Mouse (Mus musculus) layer of hippocampus, postnatal 36 days (tissue): Measurements from ENCODE around the gene Zbtb26. TPM values are rescaled to one million over a fixed set of nuclear protein-coding genes. Genes with fewer than 3 reads are reported as not detected.
A peak's percentile ranks its signal among the peaks of the same experiment; 100 is the strongest.

Source experiments
- DNase-seq, 2 experiments: peaks; one replicate each; pipeline ENCODE4 v3.0.0; 2022
- total RNA-seq, 2 experiments: library from RNA; stranded (reverse); gene quantifications; 2 replicates each; pipeline ENCODE4 v1.2.3; 2021

Gene Zbtb26
- 10 to 100 TPM in 1 of 2 experiments, 1 to 10 TPM in 1; 9.5 to 11.6 TPM for total RNA-seq

DNA sequence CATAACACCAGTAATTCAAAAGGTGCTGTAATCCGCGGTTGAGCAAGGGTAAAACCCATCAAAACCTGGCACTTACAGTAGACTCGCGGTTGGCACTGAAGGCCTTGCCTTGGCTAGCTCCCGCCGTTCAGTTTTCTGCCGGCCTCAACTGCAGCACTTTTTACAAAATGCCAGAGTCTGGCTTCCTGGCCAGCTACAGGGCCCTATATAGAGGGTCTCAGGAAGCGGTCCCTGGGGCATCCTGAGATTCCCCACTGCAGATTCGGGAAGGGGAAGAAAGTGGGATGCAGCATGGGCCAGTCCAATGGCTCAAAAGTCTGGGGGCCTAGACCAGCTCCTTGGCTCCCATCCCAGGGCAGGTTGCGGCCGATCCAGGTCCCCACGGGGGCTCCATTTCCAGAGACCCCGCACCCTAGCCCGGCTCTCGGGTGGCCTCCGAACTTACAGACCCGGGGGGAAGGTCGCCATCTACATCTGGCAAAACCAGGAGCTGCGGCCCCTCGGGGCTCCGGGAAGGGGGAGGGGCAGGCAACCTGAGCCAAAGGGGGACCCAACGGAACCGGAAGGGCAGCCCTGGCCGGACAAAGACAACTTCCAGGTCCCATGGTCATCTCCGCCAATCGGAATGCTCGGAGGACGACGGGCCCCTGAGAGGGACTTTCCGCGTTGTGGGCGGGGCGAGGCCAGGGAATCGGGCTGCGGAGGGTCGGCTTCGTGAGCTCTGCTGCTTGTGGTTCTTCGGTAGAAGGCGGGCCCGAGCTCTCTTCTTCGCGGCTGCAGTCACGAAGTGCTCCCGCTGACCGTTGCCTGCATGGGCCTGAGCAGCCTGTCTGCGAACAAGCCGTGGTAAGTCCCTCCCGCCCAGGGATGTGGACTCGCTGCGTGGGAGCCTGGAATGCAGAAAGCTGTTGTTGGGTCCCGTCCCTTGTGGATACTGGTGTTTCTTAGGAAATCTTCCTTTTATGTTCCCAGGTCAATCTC is at the start of gene Zbtb26, which contains the start of the genes Zbtb6 and Rabgap1:
Zbtb26 (minus strand) TSS at position 525 of the 981 bp plus-strand sequence.
Zbtb6 (minus strand) TSS at position 561 of the 981 bp plus-strand sequence.
Rabgap1 (plus strand) TSS at position 669 of the 981 bp plus-strand sequence.
- peak; percentile 95 to 96 for DNase-seq

DNA sequence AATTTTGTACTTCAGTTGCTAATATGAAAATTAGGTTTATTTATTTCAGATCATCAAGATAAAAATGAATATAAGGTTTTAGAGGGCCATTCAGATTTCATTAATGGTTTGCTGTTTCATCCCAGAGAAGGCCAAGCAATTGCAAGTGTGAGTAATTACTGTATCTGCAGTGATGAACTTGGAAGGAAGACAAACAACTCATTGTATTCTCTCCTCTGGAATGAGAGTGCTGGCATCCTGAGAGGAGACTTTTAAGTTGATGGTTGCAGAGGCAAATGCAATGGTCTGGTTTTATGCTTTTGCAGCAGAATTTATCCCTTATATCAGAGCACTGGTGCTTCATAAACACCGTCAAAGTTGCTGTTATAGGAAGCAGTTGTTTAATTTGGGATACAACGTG is 46.0 kb upstream of the Zbtb26 start:
- DNase-seq, result no peak

DNA sequence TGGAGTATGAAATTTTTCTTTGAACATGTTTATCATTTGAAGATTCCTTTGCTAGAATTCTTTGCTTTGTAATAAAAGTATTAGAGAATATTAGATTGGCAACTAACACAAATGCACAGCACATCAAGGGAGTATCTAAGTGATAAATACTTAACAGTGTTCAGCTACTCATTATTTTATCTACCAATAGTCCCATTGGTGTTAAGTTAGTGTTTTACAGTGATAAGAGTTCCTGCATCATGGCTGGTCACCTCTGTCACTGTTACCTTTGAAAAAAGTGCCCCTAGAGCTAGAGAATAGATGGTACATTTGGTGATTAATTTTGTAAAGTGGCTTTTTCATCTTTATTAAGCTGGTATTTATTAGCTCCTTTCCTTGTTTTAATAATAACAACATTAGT is 43.5 kb upstream of the Zbtb26 start:
- no peak for DNase-seq

GRCm38 (mm10) chr2:37485370-37485769 is 42.4 kb upstream of the Zbtb26 start:
- DNase-seq, result no peak

DNA sequence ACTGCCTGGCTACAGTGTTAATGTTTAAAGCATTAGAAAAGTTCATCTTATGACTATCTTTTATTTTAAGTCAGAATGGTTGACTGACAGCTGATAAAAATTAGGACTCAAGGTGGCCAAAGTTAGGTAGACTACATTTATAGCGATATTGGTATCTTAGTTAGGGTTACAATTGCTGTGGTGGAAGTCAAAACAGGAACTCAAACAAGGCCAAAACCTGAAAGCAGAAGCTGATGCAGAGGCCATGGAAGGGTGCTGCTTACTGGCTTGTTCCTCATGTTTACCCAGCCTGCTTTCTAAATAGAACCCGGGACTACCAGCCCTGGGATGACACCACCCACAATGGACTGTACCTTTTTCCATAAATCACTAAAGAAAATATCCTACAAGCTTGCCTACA is 41.2 kb upstream of the Zbtb26 start:
- no peak for DNase-seq

DNA sequence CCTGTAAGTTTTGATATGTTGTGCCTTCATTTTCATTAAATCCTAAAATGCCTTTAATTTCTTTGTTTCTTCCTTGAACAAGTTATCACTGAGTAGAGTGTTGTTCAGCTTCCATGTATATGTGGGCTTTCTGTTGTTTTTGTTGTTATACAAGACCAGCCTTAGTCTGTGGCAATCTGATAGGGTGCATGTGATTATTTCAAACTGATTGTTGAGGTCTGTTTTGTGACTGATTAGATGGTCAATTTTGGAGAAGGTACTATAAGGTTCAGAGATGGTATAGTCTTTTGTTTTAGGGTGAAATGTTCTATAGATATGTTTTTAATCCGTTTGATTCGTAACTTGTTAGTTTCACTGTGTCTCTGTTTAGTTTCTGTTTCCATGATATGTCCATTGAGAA is 37.1 kb upstream of the Zbtb26 start:
- no peak for DNase-seq

GRCm38 (mm10) chr2:37479559-37479958 is 36.6 kb upstream of the Zbtb26 start:
- no peak for DNase-seq

DNA sequence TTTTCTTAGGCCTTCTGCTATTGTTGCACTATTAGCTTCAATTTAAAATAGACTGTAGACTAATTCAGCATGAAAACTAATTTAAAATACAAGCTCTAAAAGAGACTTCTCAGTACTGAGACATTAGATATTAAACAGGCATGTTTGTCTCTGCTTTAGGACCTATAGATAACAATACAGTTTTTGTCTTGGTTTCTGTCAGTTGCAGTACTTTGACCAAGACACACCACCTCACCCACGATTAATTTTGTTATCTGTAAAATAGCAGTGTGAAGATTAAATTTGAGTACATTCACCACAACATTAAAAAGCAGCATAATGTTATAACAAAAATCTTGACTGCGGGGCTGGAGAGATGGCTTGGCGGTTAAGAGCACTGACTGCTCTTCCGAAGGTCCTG is 23.3 kb upstream of the Zbtb26 start:
- no peak for DNase-seq

GRCm38 (mm10) chr2:37460707-37461106 is 17.8 kb upstream of the Zbtb26 start:
- no peak for DNase-seq

DNA sequence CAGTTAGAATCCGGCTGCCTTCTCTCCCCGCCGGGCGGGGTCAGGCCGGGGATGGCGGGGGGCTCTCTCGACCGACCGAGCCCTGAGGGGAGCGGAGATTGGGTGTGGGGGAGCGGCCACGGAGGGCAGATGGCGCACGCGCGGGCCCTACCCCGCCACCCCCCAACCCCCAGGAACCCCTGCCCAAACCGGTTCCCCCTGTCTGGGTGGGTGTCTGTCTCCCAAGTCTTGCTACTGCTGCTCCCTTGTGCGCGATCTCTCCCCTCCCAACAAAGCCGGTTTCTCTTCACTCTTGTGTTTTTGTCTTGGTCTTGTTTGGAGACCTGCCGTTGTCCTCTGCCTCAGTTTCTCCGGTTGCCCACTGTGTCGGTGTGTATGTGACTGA is 9.4 kb upstream of the Zbtb26 start:
- peak in 1 of 2 experiments; percentile 11 for DNase-seq

GRCm38 (mm10) chr2:37451667-37452375 is 8.9 kb upstream of the Zbtb26 start:
- DNase-seq, result peak; percentile 92

DNA sequence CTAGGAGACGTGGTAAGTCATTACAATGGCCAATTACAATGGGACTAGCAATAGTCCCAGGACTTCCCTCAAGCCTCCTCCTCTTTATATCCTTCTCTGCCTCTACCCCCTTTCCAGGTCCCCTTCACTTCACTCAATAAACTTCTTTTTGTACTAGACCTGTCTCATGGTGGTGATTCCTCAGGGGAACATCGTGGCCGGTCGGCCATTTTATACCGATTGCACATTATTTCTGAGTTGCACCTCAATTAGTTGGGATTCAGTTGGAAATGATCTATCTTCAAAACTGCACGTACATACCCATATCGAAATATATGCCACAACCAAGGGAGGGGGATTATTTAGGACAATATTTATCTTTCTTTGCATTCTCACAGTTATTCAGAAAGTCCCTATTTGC is 11.3 kb downstream of the Zbtb26 start:
- DNase-seq, result no peak

- DNase-seq, result peak; percentile 81 to 82
Observed at GRCm38 (mm10) chr2:37430593-37431464, 12.1 kb downstream of the Zbtb26 start.

GRCm38 (mm10) chr2:37423671-37424070 is 19.3 kb downstream of the Zbtb26 start:
- no peak for DNase-seq

DNA sequence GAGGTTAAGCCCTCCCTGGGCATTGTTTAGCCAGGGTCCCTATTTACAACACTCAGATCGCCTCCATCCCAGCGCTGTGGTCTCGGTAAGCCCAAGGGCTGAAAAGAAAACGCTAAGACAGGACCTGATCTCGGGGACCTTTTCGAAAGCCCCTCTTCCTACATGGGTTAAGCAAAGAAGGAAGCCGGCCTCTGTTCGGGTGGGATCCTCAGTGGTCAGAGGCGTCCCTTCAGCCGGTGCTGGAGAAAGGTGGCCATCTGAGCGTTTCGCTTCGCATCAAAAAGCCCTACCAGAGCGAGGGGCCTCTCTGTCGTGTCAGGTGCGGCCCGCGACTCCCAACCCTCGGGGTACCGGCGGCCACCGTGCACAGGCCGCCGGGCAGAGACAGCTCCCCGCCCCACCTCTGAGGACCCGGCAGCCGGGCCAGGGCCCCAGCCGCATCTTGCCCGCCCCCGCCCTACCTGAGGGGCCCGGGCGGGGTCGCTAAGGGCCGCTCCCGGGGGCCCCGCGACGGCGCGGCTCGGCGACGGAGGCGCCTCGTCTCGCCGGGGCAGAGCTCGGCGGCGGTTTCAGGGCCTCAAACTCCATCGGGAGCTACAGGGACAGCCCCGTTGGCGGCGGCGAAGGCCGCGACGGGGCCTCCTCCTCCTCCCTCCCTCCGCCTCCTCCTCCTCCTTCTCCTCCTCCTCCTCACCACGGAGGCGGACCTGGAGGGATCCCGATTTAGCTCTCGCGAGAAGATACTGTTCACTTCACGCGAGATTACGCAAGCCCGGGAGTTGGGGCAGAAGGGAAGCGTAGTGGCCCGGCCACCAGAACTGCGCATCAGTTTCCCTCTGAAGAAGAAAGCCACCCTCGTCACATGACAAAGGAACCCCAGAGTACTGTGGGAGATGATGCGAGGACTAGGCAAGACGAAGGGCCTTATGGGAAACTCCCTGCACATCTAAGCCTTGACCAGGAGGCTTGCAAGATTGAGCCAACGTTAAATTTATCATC is 20.3 kb downstream of the Zbtb26 start, which contains the start of gene Rc3h2:
Rc3h2 (minus strand) TSS at position 598 of the 999 bp plus-strand sequence.
- peak; percentile 92 to 94 for DNase-seq

GRCm38 (mm10) chr2:37421903-37422302 is 21.0 kb downstream of the Zbtb26 start:
- no peak for DNase-seq

DNA sequence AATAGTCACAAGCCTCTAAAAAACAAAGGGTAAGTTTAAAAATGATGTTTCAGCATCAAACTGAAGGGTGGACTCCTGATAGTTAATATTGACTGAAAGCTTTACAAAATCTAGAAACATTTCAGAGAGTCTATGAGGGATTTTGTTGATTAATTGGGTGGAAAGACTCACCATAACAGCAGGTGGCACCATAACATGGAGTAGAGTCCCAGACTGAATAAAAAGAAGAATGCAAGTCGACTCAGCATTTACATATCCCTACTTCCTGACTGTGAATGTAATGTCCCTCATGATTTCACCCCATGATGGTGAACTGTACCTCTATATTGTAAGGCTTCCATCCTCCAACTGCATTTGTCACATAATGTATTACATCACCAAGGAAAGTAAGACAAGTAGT is 47.4 kb downstream of the Zbtb26 start:
- no peak for DNase-seq

DNA sequence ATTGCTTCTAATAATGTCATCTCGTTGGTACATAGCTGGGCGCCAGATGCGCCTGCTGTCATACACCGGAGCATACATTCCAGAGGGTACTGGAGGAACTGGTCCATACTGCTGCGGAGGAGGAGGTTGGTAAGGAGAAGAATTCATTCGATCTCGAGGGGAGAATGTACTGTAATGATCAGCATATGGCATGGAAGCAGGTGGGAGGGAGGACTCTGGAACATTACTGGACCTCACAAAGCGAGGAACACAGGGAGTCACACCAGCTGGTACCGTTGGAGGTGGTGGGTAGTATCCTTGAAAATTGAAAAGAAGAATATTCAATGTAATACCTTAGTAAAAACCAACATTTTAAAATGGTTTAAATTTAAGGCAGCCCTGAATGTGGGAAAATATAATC is 60.0 kb downstream of the Zbtb26 start:
- DNase-seq, result peak; percentile 22 to 31
